Mouse (Mus musculus): ENCODE measurements around the gene Gpr4. TPM values are rescaled to one million over a fixed set of nuclear protein-coding genes. Genes with fewer than 3 reads are reported as not detected.

The Gpr4 gene
- polyA plus RNA-seq (2014; fragmentation: Illumina TruSeq; extraction: RNeasy Lipid Tissue Mini Kit (QIAGEN cat#74804); ENCODE audit: low read depth, low replicate concordance) = 5.4 TPM

GRCm38 (mm10) chr7:19211996-19212755 is at the start of gene Gpr4:
TSS of gene Gpr4 (plus strand) at chr7:19212538.

GRCm38 (mm10) chr7:19165656-19166423 is 46.5 kb upstream of the Gpr4 start, which contains the start of gene Gipr:
TSS of gene Gipr (minus strand) at chr7:19166127.

GRCm38 (mm10) chr7:19175708-19176515 is 36.4 kb upstream of the Gpr4 start, which contains the start of gene Eml2:
TSS of gene Eml2 (plus strand) at chr7:19176421.

GRCm38 (mm10) chr7:19227883-19228792 is 15.8 kb downstream of the Gpr4 start, which contains the start of gene Opa3:
TSS of gene Opa3 (plus strand) at chr7:19228334.

GRCm38 (mm10) chr7:19271238-19272172 is 59.2 kb downstream of the Gpr4 start, which contains the start of gene Vasp:
TSS of gene Vasp (minus strand) at chr7:19271817.

Other genes with a start within 250 kb of the Gpr4 start
- gene Nanos2, start 225.1 kb upstream of the Gpr4 start, polyA plus RNA-seq (2014; fragmentation: Illumina TruSeq; extraction: RNeasy Lipid Tissue Mini Kit (QIAGEN cat#74804); ENCODE audit: low read depth, low replicate concordance) = not detected
- gene Mypop, start 221.3 kb upstream of the Gpr4 start, polyA plus RNA-seq (2014; fragmentation: Illumina TruSeq; extraction: RNeasy Lipid Tissue Mini Kit (QIAGEN cat#74804); ENCODE audit: low read depth, low replicate concordance) = not detected
- 2.5 TPM for gene Irf2bp1, start 208.5 kb upstream of the Gpr4 start, polyA plus RNA-seq (2014; fragmentation: Illumina TruSeq; extraction: RNeasy Lipid Tissue Mini Kit (QIAGEN cat#74804); ENCODE audit: low read depth, low replicate concordance)
- not detected for gene Foxa3, start 189.0 kb upstream of the Gpr4 start, polyA plus RNA-seq (2014; fragmentation: Illumina TruSeq; extraction: RNeasy Lipid Tissue Mini Kit (QIAGEN cat#74804); ENCODE audit: low read depth, low replicate concordance)
- gene Sympk, start 188.2 kb upstream of the Gpr4 start, polyA plus RNA-seq (2014; fragmentation: Illumina TruSeq; extraction: RNeasy Lipid Tissue Mini Kit (QIAGEN cat#74804); ENCODE audit: low read depth, low replicate concordance) = 7.6 TPM
- not detected for gene Rsph6a, start 157.8 kb upstream of the Gpr4 start, polyA plus RNA-seq (2014; fragmentation: Illumina TruSeq; extraction: RNeasy Lipid Tissue Mini Kit (QIAGEN cat#74804); ENCODE audit: low read depth, low replicate concordance)
- 1.3 TPM for gene Dmwd, start 136.3 kb upstream of the Gpr4 start, polyA plus RNA-seq (2014; fragmentation: Illumina TruSeq; extraction: RNeasy Lipid Tissue Mini Kit (QIAGEN cat#74804); ENCODE audit: low read depth, low replicate concordance)
- gene Dmpk, start 128.7 kb upstream of the Gpr4 start, polyA plus RNA-seq (2014; fragmentation: Illumina TruSeq; extraction: RNeasy Lipid Tissue Mini Kit (QIAGEN cat#74804); ENCODE audit: low read depth, low replicate concordance) = 11.7 TPM
- gene Six5, start 117.9 kb upstream of the Gpr4 start, polyA plus RNA-seq (2014; fragmentation: Illumina TruSeq; extraction: RNeasy Lipid Tissue Mini Kit (QIAGEN cat#74804); ENCODE audit: low read depth, low replicate concordance) = 1.5 TPM
- gene Gm4969, start 94.2 kb upstream of the Gpr4 start, polyA plus RNA-seq (2014; fragmentation: Illumina TruSeq; extraction: RNeasy Lipid Tissue Mini Kit (QIAGEN cat#74804); ENCODE audit: low read depth, low replicate concordance) = not detected
- 0.82 TPM for gene Fbxo46, start 92.7 kb upstream of the Gpr4 start, polyA plus RNA-seq (2014; fragmentation: Illumina TruSeq; extraction: RNeasy Lipid Tissue Mini Kit (QIAGEN cat#74804); ENCODE audit: low read depth, low replicate concordance)
- gene Qpctl, start 63.2 kb upstream of the Gpr4 start, polyA plus RNA-seq (2014; fragmentation: Illumina TruSeq; extraction: RNeasy Lipid Tissue Mini Kit (QIAGEN cat#74804); ENCODE audit: low read depth, low replicate concordance) = 10.5 TPM
- gene Snrpd2, start 62.8 kb upstream of the Gpr4 start, polyA plus RNA-seq (2014; fragmentation: Illumina TruSeq; extraction: RNeasy Lipid Tissue Mini Kit (QIAGEN cat#74804); ENCODE audit: low read depth, low replicate concordance) = 2.0 TPM
- gene Gipr, start 46.4 kb upstream of the Gpr4 start, polyA plus RNA-seq (2014; fragmentation: Illumina TruSeq; extraction: RNeasy Lipid Tissue Mini Kit (QIAGEN cat#74804); ENCODE audit: low read depth, low replicate concordance) = not detected
- not detected for gene Eml2, start 36.1 kb upstream of the Gpr4 start, polyA plus RNA-seq (2014; fragmentation: Illumina TruSeq; extraction: RNeasy Lipid Tissue Mini Kit (QIAGEN cat#74804); ENCODE audit: low read depth, low replicate concordance)
- 13.0 TPM for gene Opa3, start 15.8 kb downstream of the Gpr4 start, polyA plus RNA-seq (2014; fragmentation: Illumina TruSeq; extraction: RNeasy Lipid Tissue Mini Kit (QIAGEN cat#74804); ENCODE audit: low read depth, low replicate concordance)
- 17.5 TPM for gene Vasp, start 59.3 kb downstream of the Gpr4 start, polyA plus RNA-seq (2014; fragmentation: Illumina TruSeq; extraction: RNeasy Lipid Tissue Mini Kit (QIAGEN cat#74804); ENCODE audit: low read depth, low replicate concordance)
- not detected for gene Ppm1n, start 67.5 kb downstream of the Gpr4 start, polyA plus RNA-seq (2014; fragmentation: Illumina TruSeq; extraction: RNeasy Lipid Tissue Mini Kit (QIAGEN cat#74804); ENCODE audit: low read depth, low replicate concordance)
- 1.9 TPM for gene Rtn2, start 70.1 kb downstream of the Gpr4 start, polyA plus RNA-seq (2014; fragmentation: Illumina TruSeq; extraction: RNeasy Lipid Tissue Mini Kit (QIAGEN cat#74804); ENCODE audit: low read depth, low replicate concordance)
- gene Fosb, start 97.5 kb downstream of the Gpr4 start, polyA plus RNA-seq (2014; fragmentation: Illumina TruSeq; extraction: RNeasy Lipid Tissue Mini Kit (QIAGEN cat#74804); ENCODE audit: low read depth, low replicate concordance) = 1.3 TPM
- gene Ercc1, start 132.2 kb downstream of the Gpr4 start, polyA plus RNA-seq (2014; fragmentation: Illumina TruSeq; extraction: RNeasy Lipid Tissue Mini Kit (QIAGEN cat#74804); ENCODE audit: low read depth, low replicate concordance) = not detected
- gene Cd3eap, start 146.9 kb downstream of the Gpr4 start, polyA plus RNA-seq (2014; fragmentation: Illumina TruSeq; extraction: RNeasy Lipid Tissue Mini Kit (QIAGEN cat#74804); ENCODE audit: low read depth, low replicate concordance) = 1.8 TPM
- not detected for gene Ppp1r13l, start 147.2 kb downstream of the Gpr4 start, polyA plus RNA-seq (2014; fragmentation: Illumina TruSeq; extraction: RNeasy Lipid Tissue Mini Kit (QIAGEN cat#74804); ENCODE audit: low read depth, low replicate concordance)
- 0.41 TPM for gene Ercc2, start 169.5 kb downstream of the Gpr4 start, polyA plus RNA-seq (2014; fragmentation: Illumina TruSeq; extraction: RNeasy Lipid Tissue Mini Kit (QIAGEN cat#74804); ENCODE audit: low read depth, low replicate concordance)
- gene Klc3, start 191.6 kb downstream of the Gpr4 start, polyA plus RNA-seq (2014; fragmentation: Illumina TruSeq; extraction: RNeasy Lipid Tissue Mini Kit (QIAGEN cat#74804); ENCODE audit: low read depth, low replicate concordance) = not detected
- gene Ckm, start 192.2 kb downstream of the Gpr4 start, polyA plus RNA-seq (2014; fragmentation: Illumina TruSeq; extraction: RNeasy Lipid Tissue Mini Kit (QIAGEN cat#74804); ENCODE audit: low read depth, low replicate concordance) = 0.70 TPM
- gene Mark4, start 246.3 kb downstream of the Gpr4 start, polyA plus RNA-seq (2014; fragmentation: Illumina TruSeq; extraction: RNeasy Lipid Tissue Mini Kit (QIAGEN cat#74804); ENCODE audit: low read depth, low replicate concordance) = 2.2 TPM